Mouse (Mus musculus): ENCODE data around the gene Mettl7a3.
"Not testable (repeated sequence)": the region's sequence is repeated elsewhere in the genome, so short reads cannot be mapped to it uniquely, and the experiment has no call there.

- 0 out of 2 replicates have a peak, but pooled peaks have one; percentile 20 for TF ChIP-seq CTCF (IDR thresholded peaks at IDR 0.05; ENCODE audit: control insufficient read depth, insufficient read depth, low read length)
- not testable (repeated sequence) for TF ChIP-seq POLR2A (IDR thresholded peaks at IDR 0.05; ENCODE audit: borderline replicate concordance, control insufficient read depth, low read depth, low read length)
These were observed 3.1 kb downstream of the Mettl7a3 start for GRCm38 (mm10) chr15:100337847-100338246.
